Mouse (Mus musculus): ENCODE results near the gene Capn8.

Gene Capn8

GRCm38 (mm10) chr1:182564408-182565120, at the start of gene Capn8:
Gene Capn8 (plus strand): TSS chr1:182565007.
- DNase-seq, result no peak

DNA sequence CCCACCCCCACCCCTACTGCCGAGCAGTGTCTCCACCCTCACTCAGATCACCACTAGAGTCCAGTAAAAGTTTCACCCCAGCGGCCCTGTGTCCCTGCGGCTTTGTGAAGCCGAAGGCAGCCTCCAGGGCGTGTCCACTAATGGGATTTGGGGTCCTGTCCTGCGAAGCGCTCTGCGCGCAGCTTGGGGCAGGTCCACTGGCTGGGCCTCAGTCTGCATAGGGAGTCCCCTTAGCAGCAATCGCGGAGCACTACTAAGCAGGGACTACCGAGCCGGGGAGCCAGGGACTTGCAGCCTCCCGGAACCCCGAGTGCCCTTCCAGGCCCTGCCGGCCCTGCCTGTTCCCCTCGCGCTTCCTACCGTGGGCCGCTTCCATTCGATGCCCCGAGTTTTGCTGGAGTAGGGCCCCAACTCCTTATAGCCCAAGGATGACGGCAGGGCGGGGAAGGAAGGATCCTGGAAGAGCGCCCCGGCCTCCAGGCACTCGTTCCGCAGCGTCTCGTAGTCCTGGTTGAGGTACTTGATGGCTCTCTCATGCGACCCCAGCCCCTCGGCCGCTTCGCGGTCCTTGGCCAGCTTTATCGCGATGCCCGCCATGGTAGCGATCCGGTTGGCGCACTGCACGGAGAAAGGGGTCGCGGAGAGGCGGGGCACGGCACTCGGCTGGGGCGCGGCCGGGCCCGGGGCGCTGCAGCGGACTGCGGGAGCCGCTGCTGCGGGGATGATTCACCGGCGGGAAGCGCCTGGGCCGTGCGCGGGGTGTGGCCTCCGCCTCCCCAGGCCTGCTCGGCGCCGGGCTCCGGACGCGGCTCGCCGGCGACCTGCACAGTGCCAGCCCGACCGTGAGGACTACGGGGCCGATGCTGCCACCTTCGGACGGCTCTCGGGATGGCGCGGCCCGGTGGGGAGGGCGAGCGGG, 47.8 kb upstream of the Capn8 start, which contains the start of gene Capn2:
Gene Capn2 (minus strand): TSS at position 851 of the 919 bp plus-strand sequence.
- peak; percentile 81 for DNase-seq

- no peak for DNase-seq
Measured at GRCm38 (mm10) chr1:182517677-182518011, 47.2 kb upstream of the Capn8 start.

- no peak for DNase-seq
Measured at GRCm38 (mm10) chr1:182518143-182518680, 46.6 kb upstream of the Capn8 start.

GRCm38 (mm10) chr1:182518811-182519210, 46.0 kb upstream of the Capn8 start:
- DNase-seq, result no peak

GRCm38 (mm10) chr1:182519341-182519740, 45.5 kb upstream of the Capn8 start:
- no peak for DNase-seq

DNA sequence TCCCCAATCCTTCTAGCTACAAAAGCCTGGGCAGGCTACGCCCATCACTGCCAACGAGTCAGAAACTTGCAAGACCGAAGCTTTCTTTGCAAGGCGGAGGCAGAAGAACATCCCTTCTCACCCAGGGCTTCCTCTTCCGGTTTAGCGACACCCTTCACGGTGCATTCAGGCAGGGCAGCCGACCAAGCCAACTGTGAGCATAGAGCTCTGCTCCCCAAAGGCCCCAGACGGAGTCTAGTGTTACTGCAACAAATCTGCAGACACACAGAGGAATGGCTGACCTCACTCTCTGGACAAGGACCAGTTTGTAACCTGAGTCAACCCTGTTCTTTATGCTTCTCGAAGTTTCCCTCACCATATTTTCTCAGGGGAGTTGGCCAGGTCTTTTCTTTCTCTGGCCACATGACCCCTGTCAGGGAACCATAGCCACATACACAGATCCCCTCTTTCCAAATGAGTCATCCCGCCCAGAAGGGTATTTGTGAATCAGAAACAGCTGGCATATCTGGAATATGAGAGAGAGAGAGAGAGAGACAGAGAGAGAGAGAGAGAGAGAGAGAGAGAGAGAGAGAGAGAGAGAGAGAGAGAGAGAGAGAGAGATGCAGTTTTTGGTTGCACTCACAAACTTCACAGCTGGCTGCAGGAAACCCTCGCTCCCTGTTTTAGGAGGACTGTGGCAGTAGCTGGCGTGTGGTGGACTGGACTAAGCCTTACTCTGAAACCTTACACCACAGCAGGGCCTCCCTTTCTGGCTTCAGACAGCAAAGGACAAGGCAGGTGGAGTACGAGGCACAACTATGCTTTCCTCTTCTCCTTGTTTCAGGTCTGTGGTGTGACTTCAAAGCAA, 44.5 kb upstream of the Capn8 start:
- DNase-seq, result no peak

- no peak for DNase-seq
Measured at GRCm38 (mm10) chr1:182520938-182521500, 43.8 kb upstream of the Capn8 start.

- DNase-seq, result no peak
Measured at GRCm38 (mm10) chr1:182522961-182523360, 41.8 kb upstream of the Capn8 start.

GRCm38 (mm10) chr1:182523692-182524091, 41.1 kb upstream of the Capn8 start:
- DNase-seq, result no peak

GRCm38 (mm10) chr1:182525601-182526000, 39.2 kb upstream of the Capn8 start:
- no peak for DNase-seq

- no peak for DNase-seq
Measured at GRCm38 (mm10) chr1:182527261-182527766, 37.5 kb upstream of the Capn8 start.

GRCm38 (mm10) chr1:182527921-182528858, 36.6 kb upstream of the Capn8 start:
- DNase-seq, result no peak

DNA sequence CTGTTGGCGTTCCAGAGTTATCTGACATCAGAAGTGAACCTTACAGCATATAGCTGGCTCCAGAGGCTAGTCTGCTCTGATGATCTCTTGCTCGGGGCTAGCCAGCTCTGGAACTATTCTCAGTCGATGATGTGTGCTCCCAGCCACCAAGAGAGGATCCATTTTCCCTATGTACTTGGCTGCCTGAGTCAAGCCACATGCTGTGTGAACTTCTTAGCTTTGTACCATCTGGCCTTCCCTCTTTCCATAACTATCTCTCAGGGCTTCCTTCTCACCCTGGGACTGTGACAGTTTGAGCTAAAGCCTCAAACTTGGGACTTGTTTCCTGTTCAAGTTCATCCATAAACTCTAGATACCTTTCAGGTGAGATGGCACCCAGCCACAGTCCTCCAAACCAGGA, 31.2 kb upstream of the Capn8 start:
- DNase-seq, result no peak

DNA sequence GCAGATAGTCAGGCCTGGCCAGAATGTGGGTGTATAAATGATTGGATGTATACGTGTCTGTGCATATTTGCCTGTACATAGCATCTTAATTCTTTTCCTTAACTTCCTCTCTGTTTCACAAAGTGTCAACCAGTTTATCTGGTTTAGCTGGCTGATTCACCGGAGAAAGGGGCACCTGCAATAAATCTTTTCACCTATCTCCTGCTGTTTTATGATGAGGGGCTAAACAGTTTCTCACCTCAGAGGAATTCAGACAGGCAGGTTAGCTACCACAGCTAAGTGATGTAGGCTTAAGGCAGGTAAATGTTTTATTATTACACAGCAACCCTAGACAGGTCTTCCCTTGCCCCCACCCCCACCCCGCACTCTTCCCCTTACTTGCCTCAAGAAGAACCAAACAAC, 29.7 kb upstream of the Capn8 start:
- no peak for DNase-seq

- peak; percentile 71 for DNase-seq
Measured at GRCm38 (mm10) chr1:182539023-182539940, 25.5 kb upstream of the Capn8 start.

- DNase-seq, result no peak
Measured at GRCm38 (mm10) chr1:182542110-182542509, 22.7 kb upstream of the Capn8 start.

DNA sequence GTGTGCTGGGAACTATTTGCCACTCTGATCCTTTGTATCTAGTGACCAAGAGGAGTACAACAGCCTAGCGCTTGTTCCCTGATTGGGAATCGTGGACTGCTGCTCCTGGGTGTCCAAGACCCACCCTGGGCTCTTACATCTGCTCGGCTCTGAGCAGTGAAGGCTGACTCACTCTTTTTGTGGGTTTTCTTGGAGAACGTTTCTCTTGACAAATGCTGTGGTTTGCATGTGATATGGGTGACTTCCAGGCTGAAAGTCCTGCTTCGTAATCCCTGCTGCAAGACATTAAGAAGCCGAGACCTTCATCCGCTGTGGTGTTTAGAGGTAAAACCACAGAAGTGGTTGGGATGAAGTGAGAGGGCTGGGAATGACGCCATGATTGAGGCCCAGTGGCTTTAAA, 21.7 kb upstream of the Capn8 start:
- DNase-seq, result no peak

DNA sequence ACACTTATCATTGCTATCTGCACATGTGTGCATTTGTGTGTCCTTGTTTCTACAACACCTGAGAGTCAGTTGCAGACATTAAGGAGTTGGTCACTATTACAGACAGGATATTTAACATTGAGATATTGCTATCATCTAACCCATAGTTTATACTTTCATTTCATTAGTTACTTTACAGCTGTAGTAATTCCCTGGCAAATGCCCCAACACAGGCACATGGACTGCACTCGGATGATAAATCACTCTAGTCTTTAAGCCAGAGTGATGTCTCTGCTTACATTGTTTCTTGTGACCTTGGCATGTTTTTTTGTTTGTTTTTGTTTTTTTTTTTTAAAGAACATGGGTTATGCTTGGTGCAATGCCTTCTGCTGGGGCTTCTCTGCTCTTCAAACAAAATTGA, 20.9 kb upstream of the Capn8 start:
- DNase-seq, result no peak

DNA sequence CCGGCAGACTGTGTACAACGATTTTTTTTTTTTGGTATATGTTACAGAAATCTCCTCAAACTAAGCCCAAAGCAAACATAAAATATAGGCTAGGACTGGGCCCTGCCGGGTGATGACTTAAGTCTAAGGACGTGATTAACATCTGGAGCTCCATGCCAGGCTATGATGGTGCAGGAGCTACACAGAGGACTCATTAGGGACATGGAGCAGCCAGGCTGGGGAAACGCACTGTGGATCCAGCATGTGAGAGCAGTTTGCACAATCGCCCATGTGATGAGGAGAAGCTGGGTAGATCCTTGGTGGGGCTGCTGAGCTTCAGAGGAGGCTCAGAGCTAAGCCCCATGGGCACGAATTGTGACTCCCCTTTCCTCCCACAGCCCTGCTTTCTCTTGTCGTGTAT, 14.0 kb upstream of the Capn8 start:
- no peak for DNase-seq
